Mouse (Mus musculus) lung, embryonic 14.5 days (tissue): ENCODE measurements at regions not wholly inside any gene's neighbourhood (a gene's known extent, or its start where the extent isn't known, plus 50 kb on each side); places are given as distances from the start of the nearest gene placed in this dataset.

Experiments
- ATAC-seq: fragments of 200-750 bp; cut with Nextera tagmentation; 2 replicates; pipeline ENCODE4 v1.8.0; 2017; ENCODE audit warnings: mild to moderate bottlenecking, moderate TSS enrichment, moderate library complexity; ENCODE audit not compliant: insufficient read depth
- DNase-seq: peaks from one replicate; pipeline ENCODE4 v3.0.0-alpha.2; 2015
- H3K27ac ChIP-seq: fragments of 300-500 bp; sonication (generic); 2 replicates; pipeline ENCODE4 v1.5.1; 2014; ENCODE audit warnings: low read depth, mild to moderate bottlenecking, moderate library complexity
- H3K27me3 ChIP-seq: fragments of 300-500 bp; sonication (generic); 2 replicates; pipeline ENCODE4 v1.6.1; 2014; ENCODE audit warnings: low read length, control low read depth; ENCODE audit not compliant: insufficient read depth
- H3K36me3 ChIP-seq: fragments of 300-500 bp; sonication (generic); 2 replicates; pipeline ENCODE4 v1.6.1; 2014; ENCODE audit warnings: control low read depth; ENCODE audit not compliant: insufficient read depth
- H3K4me1 ChIP-seq: fragments of 300-500 bp; sonication (generic); 2 replicates; pipeline ENCODE4 v1.6.1; 2014; ENCODE audit warnings: antibody characterized with exemption, control low read depth; ENCODE audit not compliant: insufficient read depth
- H3K4me2 ChIP-seq: fragments of 300-500 bp; sonication (generic); 2 replicates; pipeline ENCODE4 v1.6.1; 2014; ENCODE audit warnings: mild to moderate bottlenecking
- H3K4me3 ChIP-seq: fragments of 300-500 bp; sonication (generic); 2 replicates; pipeline ENCODE4 v1.5.1; 2014; ENCODE audit warnings: low read depth, low read length
- H3K9ac ChIP-seq: fragments of 300-500 bp; sonication (generic); 2 replicates; pipeline ENCODE4 v1.6.1; 2014
- H3K9me3 ChIP-seq: fragments of 300-500 bp; sonication (generic); 2 replicates; pipeline ENCODE4 v1.6.1; 2016; ENCODE audit warnings: low read depth, low read length, control low read depth
- CTCF ChIP-seq: IDR thresholded peaks from 2 replicates; pipeline ENCODE4 v1.5.1; 2016; ENCODE audit warnings: antibody characterized with exemption, low read depth
- WGBS: fragments of 180-500 bp; shearing (Covaris S2); extraction: QIAGEN DNeasy Blood & Tissue Kit; methylation state at CpG from one replicate; pipeline ENCODE4 v1.1.7; 2014; 5-methylcytosine and 5-hydroxymethylcytosine counted together

GRCm38 (mm10) chr6:51641965-51642364 is 118.3 kb downstream of the Snx10 start:
- no peak overlapping the region for H3K4me2 ChIP-seq
- H3K9ac ChIP-seq: no peak overlapping the region
- DNase-seq: peak; percentile 69
- H3K4me3 ChIP-seq: no peak overlapping the region
- no peaks in the 10 kb centered on the region for H3K9me3 ChIP-seq
- TF ChIP-seq CTCF: no peak
- 64% methylated on average over 5 of the region's 5 CpGs for WGBS
- H3K4me1 ChIP-seq: no peaks in the 10 kb centered on the region
- no peak overlapping the region for H3K27ac ChIP-seq
- H3K27me3 ChIP-seq: no peaks in the 10 kb centered on the region
- no peak for ATAC-seq
- no peaks in the 10 kb centered on the region for H3K36me3 ChIP-seq

- no peak for DNase-seq
- TF ChIP-seq CTCF: no peak
- no peak overlapping the region for H3K27ac ChIP-seq
- no peak overlapping the region for H3K4me2 ChIP-seq
- H3K9me3 ChIP-seq: no peaks in the 10 kb centered on the region
- H3K27me3 ChIP-seq: no peaks in the 10 kb centered on the region
- no peak overlapping the region for H3K4me3 ChIP-seq
- WGBS: 74% methylated on average over 7 of the region's 7 CpGs
- no peak overlapping the region for H3K9ac ChIP-seq
- no peaks in the 10 kb centered on the region for H3K36me3 ChIP-seq
- no peak for ATAC-seq
- no peaks in the 10 kb centered on the region for H3K4me1 ChIP-seq
Measured at GRCm38 (mm10) chr6:51648813-51649212, 125.1 kb downstream of the Snx10 start.

- 89% methylated on average over 8 of the region's 8 CpGs for WGBS
- Histone ChIP-seq H3K4me3 (no peak overlapping the region), H3K4me2 (no peak overlapping the region), H3K9me3 (no peaks in the 10 kb centered on the region), H3K27me3 (no peaks in the 10 kb centered on the region), H3K27ac (no peak overlapping the region), H3K36me3 (no peaks in the 10 kb centered on the region), H3K9ac (no peak overlapping the region), H3K4me1 (no peaks in the 10 kb centered on the region)
- DNase-seq: no peak
- no peak for TF ChIP-seq CTCF
- ATAC-seq: no peak
Measured at GRCm38 (mm10) chr6:51653753-51654152, 130.1 kb downstream of the Snx10 start.

- Histone ChIP-seq H3K27ac (no peak overlapping the region), H3K27me3 (no peaks in the 10 kb centered on the region), H3K4me2 (no peak overlapping the region), H3K4me3 (no peak overlapping the region), H3K4me1 (no peaks in the 10 kb centered on the region), H3K9ac (no peak overlapping the region), H3K36me3 (no peaks in the 10 kb centered on the region), H3K9me3 (no peaks in the 10 kb centered on the region)
- peak; percentile 40 for TF ChIP-seq CTCF
- DNase-seq (peak; percentile 13), ATAC-seq (no peak)
- 86% methylated on average over 3 of the region's 4 CpGs for WGBS
Measured at GRCm38 (mm10) chr6:51654991-51655390, 131.3 kb downstream of the Snx10 start.

GRCm38 (mm10) chr6:51656078-51656477 is 132.4 kb downstream of the Snx10 start:
- DNase-seq: no peak
- ATAC-seq: no peak
- Histone ChIP-seq H3K27me3 (no peaks in the 10 kb centered on the region), H3K36me3 (no peaks in the 10 kb centered on the region), H3K27ac (no peak overlapping the region), H3K4me3 (no peak overlapping the region), H3K9me3 (no peaks in the 10 kb centered on the region), H3K4me1 (no peaks in the 10 kb centered on the region), H3K4me2 (no peak overlapping the region), H3K9ac (no peak overlapping the region)
- no peak for TF ChIP-seq CTCF
- 79% methylated on average over 7 of the region's 7 CpGs for WGBS

GRCm38 (mm10) chr6:51656883-51657640 is 133.4 kb downstream of the Snx10 start:
- no peaks in the 10 kb centered on the region for H3K9me3 ChIP-seq
- no peaks in the 10 kb centered on the region for H3K36me3 ChIP-seq
- H3K9ac ChIP-seq: no peak overlapping the region
- no peak for ATAC-seq
- H3K27ac ChIP-seq: no peak overlapping the region
- no peak for TF ChIP-seq CTCF
- no peaks in the 10 kb centered on the region for H3K27me3 ChIP-seq
- WGBS: 46% methylated on average over 12 of the region's 12 CpGs
- no peak for DNase-seq
- no peak overlapping the region for H3K4me2 ChIP-seq
- H3K4me1 ChIP-seq: no peaks in the 10 kb centered on the region
- no peak overlapping the region for H3K4me3 ChIP-seq

- no peak for TF ChIP-seq CTCF
- ATAC-seq (no peak), DNase-seq (peak; percentile 20)
- H3K4me3 ChIP-seq: no peak overlapping the region
- H3K4me1 ChIP-seq: no peaks in the 10 kb centered on the region
- no peak overlapping the region for H3K27ac ChIP-seq
- no peaks in the 10 kb centered on the region for H3K36me3 ChIP-seq
- no peak overlapping the region for H3K4me2 ChIP-seq
- H3K9me3 ChIP-seq: no peaks in the 10 kb centered on the region
- WGBS: 28% methylated on average over 8 of the region's 8 CpGs
- H3K27me3 ChIP-seq: no peaks in the 10 kb centered on the region
- no peak overlapping the region for H3K9ac ChIP-seq
Measured at GRCm38 (mm10) chr6:51658360-51658759, 134.7 kb downstream of the Snx10 start.
